Mouse (Mus musculus): ENCODE measurements around the gene Mettl14. TPM values are rescaled to one million over a fixed set of nuclear protein-coding genes. Genes with fewer than 3 reads are reported as not detected.
"Not testable (repeated sequence)": the region's sequence is repeated elsewhere in the genome, so short reads cannot be mapped to it uniquely, and the experiment has no call there.

Gene Mettl14
- polyA plus RNA-seq, 1 experiment from 2014 or later: 35.1 TPM

GRCm38 (mm10) chr3:123371766-123372535 is 14.0 kb downstream of the Mettl14 start:
- H3K4me1 ChIP-seq (replicated peaks; ENCODE audit: control insufficient read depth, insufficient read depth, low read length): no peaks in the 10 kb centered on the region
- H3K4me3 ChIP-seq (ENCODE audit: low read depth, low read length): no peak overlapping the region
- no peak overlapping the region for H3K9ac ChIP-seq (ENCODE audit: low read length)
- H3K36me3 ChIP-seq (ENCODE audit: control insufficient read depth, insufficient read depth, low read length): peaks cover 6% of the 10 kb centered on the region; the same call in 1 of the 2 replicates
- DNase-seq (ENCODE audit: low spot score): peak; percentile 76
- WGBS: 35% methylated on average over 11 of the region's 11 CpGs
- no peaks in the 10 kb centered on the region for H3K27me3 ChIP-seq (ENCODE audit: control insufficient read depth, insufficient read depth, low read length)
- H3K4me2 ChIP-seq (ENCODE audit: low read depth, low read length, severe bottlenecking): no peak overlapping the region
- peak; percentile 79 for ATAC-seq (replicated peaks; ENCODE audit: low FRiP score)
- no peaks in the 10 kb centered on the region for H3K9me3 ChIP-seq (ENCODE audit: control insufficient read depth, low read length)
- no peak overlapping the region for H3K27ac ChIP-seq (ENCODE audit: low read depth, low read length)

DNA sequence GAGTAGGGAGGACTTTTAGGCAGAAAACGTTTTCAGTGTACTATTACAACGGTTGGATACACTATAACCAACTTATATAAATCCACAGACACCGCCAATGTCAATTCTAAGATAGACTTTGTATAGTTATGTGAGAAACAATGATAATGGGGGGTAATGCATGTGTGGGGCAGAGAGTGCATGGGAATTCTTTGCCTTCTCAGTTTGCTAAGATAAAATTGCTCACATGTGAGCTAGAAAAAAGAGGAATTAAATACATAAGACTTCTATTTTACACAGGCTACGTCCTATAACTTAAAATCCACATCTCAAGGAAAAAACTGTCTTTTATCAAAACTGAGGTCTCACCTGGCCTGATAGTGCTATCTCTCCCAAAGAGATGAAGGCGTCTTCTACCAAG is 15.0 kb downstream of the Mettl14 start:
- H3K36me3 ChIP-seq (ENCODE audit: control insufficient read depth, insufficient read depth, low read length): peaks cover 6% of the 10 kb centered on the region; the same call in 1 of the 2 replicates
- 93% methylated on average over 5 of the region's 5 CpGs for WGBS
- H3K4me2 ChIP-seq (ENCODE audit: low read depth, low read length, severe bottlenecking): no peak overlapping the region
- no peak overlapping the region for H3K9ac ChIP-seq (ENCODE audit: low read length)
- H3K4me3 ChIP-seq (ENCODE audit: low read depth, low read length): no peak overlapping the region
- no peaks in the 10 kb centered on the region for H3K27me3 ChIP-seq (ENCODE audit: control insufficient read depth, insufficient read depth, low read length)
- no peak for DNase-seq (ENCODE audit: low spot score)
- no peak overlapping the region for H3K27ac ChIP-seq (ENCODE audit: low read depth, low read length)
- no peak for ATAC-seq (replicated peaks; ENCODE audit: low FRiP score)
- no peaks in the 10 kb centered on the region for H3K9me3 ChIP-seq (ENCODE audit: control insufficient read depth, low read length)
- no peaks in the 10 kb centered on the region for H3K4me1 ChIP-seq (replicated peaks; ENCODE audit: control insufficient read depth, insufficient read depth, low read length)

- peaks cover 4% of the 10 kb centered on the region; the same call in 1 of the 2 replicates for H3K36me3 ChIP-seq (ENCODE audit: control insufficient read depth, insufficient read depth, low read length)
- no peak overlapping the region for H3K9ac ChIP-seq (ENCODE audit: low read length)
- DNase-seq (ENCODE audit: low spot score): no peak
- H3K9me3 ChIP-seq (ENCODE audit: control insufficient read depth, low read length): no peaks in the 10 kb centered on the region
- no peak for ATAC-seq (replicated peaks; ENCODE audit: low FRiP score)
- no peak overlapping the region for H3K27ac ChIP-seq (ENCODE audit: low read depth, low read length)
- H3K27me3 ChIP-seq (ENCODE audit: control insufficient read depth, insufficient read depth, low read length): no peaks in the 10 kb centered on the region
- no peaks in the 10 kb centered on the region for H3K4me1 ChIP-seq (replicated peaks; ENCODE audit: control insufficient read depth, insufficient read depth, low read length)
- WGBS: 90% methylated on average over 12 of the region's 12 CpGs
- no peak overlapping the region for H3K4me2 ChIP-seq (ENCODE audit: low read depth, low read length, severe bottlenecking)
- H3K4me3 ChIP-seq (ENCODE audit: low read depth, low read length): no peak overlapping the region
Observed at GRCm38 (mm10) chr3:123369161-123369560, 16.7 kb downstream of the Mettl14 start.

GRCm38 (mm10) chr3:123366820-123367219 is 19.1 kb downstream of the Mettl14 start:
- H3K9me3 ChIP-seq (ENCODE audit: control insufficient read depth, low read length); DNase-seq (ENCODE audit: low spot score); H3K27me3 ChIP-seq (ENCODE audit: control insufficient read depth, insufficient read depth, low read length); H3K4me3 ChIP-seq (ENCODE audit: low read depth, low read length); H3K4me1 ChIP-seq (replicated peaks; ENCODE audit: control insufficient read depth, insufficient read depth, low read length); H3K9ac ChIP-seq (ENCODE audit: low read length); ATAC-seq (replicated peaks; ENCODE audit: low FRiP score); H3K36me3 ChIP-seq (ENCODE audit: control insufficient read depth, insufficient read depth, low read length); H3K4me2 ChIP-seq (ENCODE audit: low read depth, low read length, severe bottlenecking); H3K27ac ChIP-seq (ENCODE audit: low read depth, low read length): not testable (repeated sequence)
- 88% methylated on average over 2 of the region's 2 CpGs for WGBS

- no peaks in the 10 kb centered on the region for H3K36me3 ChIP-seq (ENCODE audit: control insufficient read depth, insufficient read depth, low read length)
- no peak overlapping the region for H3K4me3 ChIP-seq (ENCODE audit: low read depth, low read length)
- no peak for ATAC-seq (replicated peaks; ENCODE audit: low FRiP score)
- DNase-seq (ENCODE audit: low spot score): no peak
- no peaks in the 10 kb centered on the region for H3K9me3 ChIP-seq (ENCODE audit: control insufficient read depth, low read length)
- H3K9ac ChIP-seq (ENCODE audit: low read length): no peak overlapping the region
- H3K4me1 ChIP-seq (replicated peaks; ENCODE audit: control insufficient read depth, insufficient read depth, low read length): no peaks in the 10 kb centered on the region
- H3K27me3 ChIP-seq (ENCODE audit: control insufficient read depth, insufficient read depth, low read length): no peaks in the 10 kb centered on the region
- H3K4me2 ChIP-seq (ENCODE audit: low read depth, low read length, severe bottlenecking): no peak overlapping the region
- H3K27ac ChIP-seq (ENCODE audit: low read depth, low read length): no peak overlapping the region
- 84% methylated on average over 4 of the region's 4 CpGs for WGBS
Observed at GRCm38 (mm10) chr3:123356377-123356991, 29.4 kb downstream of the Mettl14 start.

DNA sequence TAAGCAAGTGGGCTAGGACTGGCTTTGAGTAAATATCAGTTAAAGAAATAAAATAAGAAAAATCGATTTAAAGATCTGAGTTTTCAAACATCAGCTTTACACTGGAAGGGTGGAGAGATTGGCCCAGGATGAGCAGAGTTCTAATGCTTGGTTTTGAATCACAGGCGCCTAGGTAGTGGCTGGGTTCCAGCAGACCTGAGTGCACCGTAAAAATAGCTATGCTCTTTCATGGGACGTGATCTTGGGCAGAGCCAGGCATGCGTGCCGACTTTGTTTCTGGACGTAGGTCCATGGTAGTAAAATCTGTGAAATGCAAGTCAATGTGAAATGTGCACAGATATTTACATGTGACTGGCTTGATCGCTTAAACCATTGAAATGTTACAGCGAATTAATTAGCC is 31.5 kb downstream of the Mettl14 start:
- no peaks in the 10 kb centered on the region for H3K9me3 ChIP-seq (ENCODE audit: control insufficient read depth, low read length)
- H3K4me3 ChIP-seq (ENCODE audit: low read depth, low read length): no peak overlapping the region
- H3K36me3 ChIP-seq (ENCODE audit: control insufficient read depth, insufficient read depth, low read length): no peaks in the 10 kb centered on the region
- DNase-seq (ENCODE audit: low spot score) (no peak), ATAC-seq (replicated peaks; ENCODE audit: low FRiP score) (no peak)
- no peak overlapping the region for H3K27ac ChIP-seq (ENCODE audit: low read depth, low read length)
- no peak overlapping the region for H3K4me2 ChIP-seq (ENCODE audit: low read depth, low read length, severe bottlenecking)
- no peak overlapping the region for H3K9ac ChIP-seq (ENCODE audit: low read length)
- H3K4me1 ChIP-seq (replicated peaks; ENCODE audit: control insufficient read depth, insufficient read depth, low read length): no peaks in the 10 kb centered on the region
- WGBS: 90% methylated on average over 9 of the region's 9 CpGs
- H3K27me3 ChIP-seq (ENCODE audit: control insufficient read depth, insufficient read depth, low read length): no peaks in the 10 kb centered on the region

DNA sequence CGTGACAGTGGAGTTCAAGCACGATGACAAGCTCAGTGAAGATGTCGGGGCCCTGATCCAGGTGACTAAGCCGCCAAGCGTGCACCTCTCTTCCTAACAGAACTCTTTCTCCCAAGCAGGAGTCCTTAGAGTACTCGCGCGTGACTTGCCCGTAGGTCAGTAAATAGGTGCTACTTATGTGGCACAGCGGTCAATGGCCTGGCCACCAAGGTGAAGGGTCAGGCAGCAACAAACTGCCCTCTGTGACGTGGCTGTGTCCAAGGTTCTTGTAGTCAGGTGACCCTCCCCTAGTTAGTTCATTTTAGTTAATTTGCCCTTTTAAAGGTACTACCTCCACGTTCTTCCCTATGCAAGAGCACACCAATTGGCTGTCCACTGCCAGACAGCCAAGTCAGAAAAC is 32.2 kb downstream of the Mettl14 start:
- H3K4me2 ChIP-seq (ENCODE audit: low read depth, low read length, severe bottlenecking): no peak overlapping the region
- H3K9ac ChIP-seq (ENCODE audit: low read length): no peak overlapping the region
- 91% methylated on average over 12 of the region's 12 CpGs for WGBS
- ATAC-seq (replicated peaks; ENCODE audit: low FRiP score): 0 out of 2 replicates have a peak, but pooled peaks have one; percentile 46
- no peaks in the 10 kb centered on the region for H3K27me3 ChIP-seq (ENCODE audit: control insufficient read depth, insufficient read depth, low read length)
- H3K4me1 ChIP-seq (replicated peaks; ENCODE audit: control insufficient read depth, insufficient read depth, low read length): no peaks in the 10 kb centered on the region
- no peaks in the 10 kb centered on the region for H3K9me3 ChIP-seq (ENCODE audit: control insufficient read depth, low read length)
- no peaks in the 10 kb centered on the region for H3K36me3 ChIP-seq (ENCODE audit: control insufficient read depth, insufficient read depth, low read length)
- no peak for DNase-seq (ENCODE audit: low spot score)
- no peak overlapping the region for H3K4me3 ChIP-seq (ENCODE audit: low read depth, low read length)
- no peak overlapping the region for H3K27ac ChIP-seq (ENCODE audit: low read depth, low read length)

DNA sequence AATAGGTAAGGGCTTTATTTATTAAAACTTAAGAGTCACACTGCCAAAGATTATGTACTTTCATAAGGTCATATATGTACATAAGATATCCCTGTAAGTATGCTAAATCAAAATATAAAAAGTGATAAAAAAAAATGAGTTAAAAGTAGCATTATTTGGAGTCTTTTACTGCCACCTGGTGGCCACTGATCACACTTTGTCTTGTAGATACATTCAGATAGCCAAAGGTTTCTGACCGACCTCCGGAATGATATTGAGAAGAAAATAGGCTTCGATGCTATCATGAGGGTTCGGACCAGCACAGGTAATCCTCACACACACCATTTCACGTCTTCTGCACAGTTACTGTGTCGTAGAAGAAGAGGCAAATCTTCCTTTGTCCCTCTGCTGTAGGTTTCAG is 32.7 kb downstream of the Mettl14 start:
- no peak for DNase-seq (ENCODE audit: low spot score)
- no peak overlapping the region for H3K4me2 ChIP-seq (ENCODE audit: low read depth, low read length, severe bottlenecking)
- H3K4me3 ChIP-seq (ENCODE audit: low read depth, low read length): no peak overlapping the region
- H3K27me3 ChIP-seq (ENCODE audit: control insufficient read depth, insufficient read depth, low read length): no peaks in the 10 kb centered on the region
- no peaks in the 10 kb centered on the region for H3K4me1 ChIP-seq (replicated peaks; ENCODE audit: control insufficient read depth, insufficient read depth, low read length)
- ATAC-seq (replicated peaks; ENCODE audit: low FRiP score): no peak
- H3K27ac ChIP-seq (ENCODE audit: low read depth, low read length): no peak overlapping the region
- no peaks in the 10 kb centered on the region for H3K36me3 ChIP-seq (ENCODE audit: control insufficient read depth, insufficient read depth, low read length)
- WGBS: 70% methylated on average over 6 of the region's 6 CpGs
- H3K9ac ChIP-seq (ENCODE audit: low read length): no peak overlapping the region
- H3K9me3 ChIP-seq (ENCODE audit: control insufficient read depth, low read length): no peaks in the 10 kb centered on the region

GRCm38 (mm10) chr3:123351519-123351918 is 34.4 kb downstream of the Mettl14 start:
- no peak overlapping the region for H3K27ac ChIP-seq (ENCODE audit: low read depth, low read length)
- no peaks in the 10 kb centered on the region for H3K36me3 ChIP-seq (ENCODE audit: control insufficient read depth, insufficient read depth, low read length)
- H3K4me2 ChIP-seq (ENCODE audit: low read depth, low read length, severe bottlenecking): no peak overlapping the region
- no peaks in the 10 kb centered on the region for H3K9me3 ChIP-seq (ENCODE audit: control insufficient read depth, low read length)
- H3K9ac ChIP-seq (ENCODE audit: low read length): no peak overlapping the region
- 74% methylated on average over 2 of the region's 2 CpGs for WGBS
- no peak for DNase-seq (ENCODE audit: low spot score)
- H3K27me3 ChIP-seq (ENCODE audit: control insufficient read depth, insufficient read depth, low read length): no peaks in the 10 kb centered on the region
- no peak overlapping the region for H3K4me3 ChIP-seq (ENCODE audit: low read depth, low read length)
- no peak for ATAC-seq (replicated peaks; ENCODE audit: low FRiP score)
- H3K4me1 ChIP-seq (replicated peaks; ENCODE audit: control insufficient read depth, insufficient read depth, low read length): no peaks in the 10 kb centered on the region
